Mouse (Mus musculus) E14TG2a.4 (cell line): Measurements from ENCODE around the gene Btbd8.

ENCODE experiments used
- CTCF ChIP-seq: conservative IDR thresholded peaks from 2 replicates; pipeline ENCODE4 v1.5.1; 2014; ENCODE audit warnings: low read length
- NANOG ChIP-seq: IDR thresholded peaks from 2 replicates; pipeline ENCODE4 v1.6.1; 2014; ENCODE audit warnings: borderline replicate concordance, low read length, mixed read lengths
- POU5F1 ChIP-seq: IDR thresholded peaks from 2 replicates; pipeline ENCODE4 v1.6.1; 2014; ENCODE audit warnings: low read length, borderline replicate concordance

GRCm38 (mm10) chr5:107513583-107513982 is 75.8 kb downstream of the Btbd8 start:
- TF ChIP-seq CTCF, result peak; percentile 63
- TF ChIP-seq NANOG, result no peak
- TF ChIP-seq POU5F1, result no peak
